Mouse (Mus musculus) liver, embryonic 11.5 days (tissue): ENCODE results near the gene Bcl3. TPM values are rescaled to one million over a fixed set of nuclear protein-coding genes. Genes with fewer than 3 reads are reported as not detected.

ENCODE experiments used
- ATAC-seq: fragments of 200-750 bp; cut with Nextera tagmentation; replicated peaks from 2 replicates; pipeline ENCODE4 v1.8.0; 2017; ENCODE audit warnings: moderate number of reproducible peaks, mild to moderate bottlenecking, moderate TSS enrichment, moderate library complexity; ENCODE audit not compliant: low FRiP score
- DNase-seq: peaks from one replicate; pipeline ENCODE4 v3.0.0-alpha.2; 2017; ENCODE audit warnings: low spot score
- H3K27ac ChIP-seq: fragments of 300-500 bp; sonication (generic); 2 replicates; pipeline ENCODE4 v1.5.1; 2014; ENCODE audit warnings: mild to moderate bottlenecking, low read depth, low read length, control low read depth
- H3K27me3 ChIP-seq: fragments of 300-500 bp; sonication (generic); replicated peaks from 2 replicates; pipeline ENCODE4 v1.6.1; 2014; ENCODE audit warnings: low read length, mixed read lengths; ENCODE audit not compliant: control insufficient read depth, insufficient read depth
- H3K36me3 ChIP-seq: fragments of 300-500 bp; sonication (generic); 2 replicates; pipeline ENCODE4 v1.6.1; 2014; ENCODE audit warnings: mild to moderate bottlenecking, low read length, moderate library complexity, mixed read lengths; ENCODE audit not compliant: control insufficient read depth, insufficient read depth
- H3K4me1 ChIP-seq: fragments of 300-500 bp; sonication (generic); replicated peaks from 2 replicates; pipeline ENCODE4 v1.6.1; 2014; ENCODE audit warnings: low read length, mixed read lengths; ENCODE audit not compliant: control insufficient read depth, insufficient read depth
- H3K4me2 ChIP-seq: fragments of 300-500 bp; sonication (generic); 2 replicates; pipeline ENCODE4 v1.6.1; 2014; ENCODE audit warnings: mild to moderate bottlenecking, control low read depth, moderate library complexity
- H3K4me3 ChIP-seq: fragments of 300-500 bp; sonication (generic); 2 replicates; pipeline ENCODE4 v1.5.1; 2014; ENCODE audit warnings: low read depth, low read length, control low read depth
- H3K9ac ChIP-seq: fragments of 300-500 bp; sonication (generic); 2 replicates; pipeline ENCODE4 v1.6.1; 2014; ENCODE audit warnings: low read depth, low read length, control low read depth
- H3K9me3 ChIP-seq: fragments of 300-500 bp; sonication (generic); 2 replicates; pipeline ENCODE4 v1.6.1; 2016; ENCODE audit warnings: low read length, inconsistent platforms, mixed read lengths; ENCODE audit not compliant: control insufficient read depth
- WGBS: fragments of 180-500 bp; shearing (Covaris S2); extraction: QIAGEN DNeasy Blood & Tissue Kit; methylation state at CpG from one replicate; pipeline ENCODE4 v1.1.7; 2014; 5-methylcytosine and 5-hydroxymethylcytosine counted together
- polyA plus RNA-seq: library from polyadenylated mRNA; unstranded; fragments of >200 nt; fragmentation: Nextera tagmentation; extraction: Ambion mirVana; gene quantifications from 2 replicates; pipeline ENCODE4 v1.2.1, GENCODE M21; 2014

The Bcl3 gene
- polyA plus RNA-seq, 1 experiment from 2014 or later: 5.4 TPM

- H3K27ac ChIP-seq: no peak overlapping the region
- DNase-seq: no peak
Observed at GRCm38 (mm10) chr7:19762283-19762682, 60.3 kb downstream of the Bcl3 start.

GRCm38 (mm10) chr7:19760021-19760420 lies 62.5 kb downstream of the Bcl3 start:
- Histone ChIP-seq H3K27ac (no peak overlapping the region), H3K4me1 (no peaks in the 10 kb centered on the region), H3K4me2 (no peak overlapping the region), H3K9me3 (no peaks in the 10 kb centered on the region), H3K4me3 (no peak overlapping the region), H3K27me3 (no peaks in the 10 kb centered on the region), H3K9ac (no peak overlapping the region), H3K36me3 (peaks cover 4% of the 10 kb centered on the region; the same call in 1 of the 2 replicates)
- DNase-seq: no peak
- 86% methylated on average over 13 of the region's 13 CpGs for WGBS
- ATAC-seq: no peak

More at GRCm38 (mm10) chr7:19762283-19762682, 60.3 kb downstream of the Bcl3 start:
- Histone ChIP-seq H3K4me3 (no peak overlapping the region), H3K9me3 (no peaks in the 10 kb centered on the region), H3K27me3 (no peaks in the 10 kb centered on the region), H3K4me1 (no peaks in the 10 kb centered on the region), H3K36me3 (peaks cover 4% of the 10 kb centered on the region; the same call in 1 of the 2 replicates), H3K9ac (no peak overlapping the region), H3K4me2 (no peak overlapping the region)
- 70% methylated on average over 11 of the region's 11 CpGs for WGBS
- ATAC-seq: no peak

GRCm38 (mm10) chr7:19758623-19759022 lies 63.9 kb downstream of the Bcl3 start:
- Histone ChIP-seq H3K27ac (no peak overlapping the region), H3K4me1 (no peaks in the 10 kb centered on the region)
- WGBS: 78% methylated on average over 13 of the region's 13 CpGs

More at GRCm38 (mm10) chr7:19758623-19759022, 63.9 kb downstream of the Bcl3 start:
- ATAC-seq (no peak), DNase-seq (no peak)
- H3K4me2 ChIP-seq: no peak overlapping the region
- H3K9ac ChIP-seq: no peak overlapping the region
- no peaks in the 10 kb centered on the region for H3K27me3 ChIP-seq
- H3K9me3 ChIP-seq: no peaks in the 10 kb centered on the region
- H3K4me3 ChIP-seq: no peak overlapping the region
- no peaks in the 10 kb centered on the region; the same call in 1 of the 2 replicates for H3K36me3 ChIP-seq

Other genes starting within 250 kb of the Bcl3 start
- 2.3 and 2.4 TPM in 2 replicates for gene Zfp296, start 245.5 kb downstream of the Bcl3 start, polyA plus RNA-seq
- gene Gemin7, start 245.2 kb downstream of the Bcl3 start, polyA plus RNA-seq: 133 and 142 TPM in 2 replicates
- 33.4 and 45.5 TPM in 2 replicates for gene Clasrp, start 218.3 kb downstream of the Bcl3 start, polyA plus RNA-seq
- gene Relb, start 193.3 kb downstream of the Bcl3 start, polyA plus RNA-seq: 2.0 and 2.3 TPM in 2 replicates
- 89.9 and 94.9 TPM in 2 replicates for gene Clptm1, start 157.7 kb downstream of the Bcl3 start, polyA plus RNA-seq
- gene Apoc2, start 144.8 kb downstream of the Bcl3 start, polyA plus RNA-seq: 235 and 244 TPM in 2 replicates
- not detected in 2 replicates for gene Gm44805, start 141.3 kb downstream of the Bcl3 start, polyA plus RNA-seq
- gene Apoc4, start 141.3 kb downstream of the Bcl3 start, polyA plus RNA-seq: 4.8 and 5.4 TPM in 2 replicates
- 173 and 199 TPM in 2 replicates for gene Apoc1, start 130.1 kb downstream of the Bcl3 start, polyA plus RNA-seq
- 1,439 and 1,470 TPM in 2 replicates for gene Apoe, start 123.6 kb downstream of the Bcl3 start, polyA plus RNA-seq
- 259 and 264 TPM in 2 replicates for gene Tomm40, start 107.3 kb downstream of the Bcl3 start, polyA plus RNA-seq
- 55.9 and 58.4 TPM in 2 replicates for gene Nectin2, start 72.3 kb downstream of the Bcl3 start, polyA plus RNA-seq
- gene Bcam, start 51.8 kb downstream of the Bcl3 start, polyA plus RNA-seq: 17.5 and 21.8 TPM in 2 replicates
- gene Cblc, start 26.0 kb downstream of the Bcl3 start, polyA plus RNA-seq: 1.4 TPM in 2 replicates
- gene Gm19345, start 29.2 kb upstream of the Bcl3 start, polyA plus RNA-seq: not detected in 2 replicates
- not detected in 2 replicates for gene Ceacam16, start 38.5 kb upstream of the Bcl3 start, polyA plus RNA-seq
- gene Ceacam19, start 65.2 kb upstream of the Bcl3 start, polyA plus RNA-seq: not detected in 2 replicates
- gene Pvr, start 98.4 kb upstream of the Bcl3 start, polyA plus RNA-seq: 5.1 and 6.1 TPM in 2 replicates
- gene Igsf23, start 128.0 kb upstream of the Bcl3 start, polyA plus RNA-seq: 0.59 and 0.73 TPM in 2 replicates
- not detected in 2 replicates for gene Ceacam20, start 142.6 kb upstream of the Bcl3 start, polyA plus RNA-seq
- gene Nlrp9b, start 168.7 kb upstream of the Bcl3 start, polyA plus RNA-seq: not detected in 2 replicates